Mouse (Mus musculus): ENCODE results near the gene Fads3.

Gene Fads3

GRCm38 (mm10) chr19:10021981-10022380 lies 19.4 kb upstream of the Fads3 start:
- no peak for DNase-seq (ENCODE audit: low spot score)

- DNase-seq (ENCODE audit: low spot score), result peak; percentile 57
These were observed 18.7 kb upstream of the Fads3 start for GRCm38 (mm10) chr19:10022414-10023303.

GRCm38 (mm10) chr19:10023304-10023758 lies 18.0 kb upstream of the Fads3 start:
- DNase-seq (ENCODE audit: low spot score), result no peak

GRCm38 (mm10) chr19:10025169-10025875 lies 16.0 kb upstream of the Fads3 start:
- DNase-seq (ENCODE audit: low spot score), result peak; percentile 87

GRCm38 (mm10) chr19:10029746-10030145 lies 11.6 kb upstream of the Fads3 start:
- DNase-seq (ENCODE audit: low spot score), result no peak

GRCm38 (mm10) chr19:10033211-10033973 lies 8.0 kb upstream of the Fads3 start:
- peak; percentile 49 for DNase-seq (ENCODE audit: low spot score)

- DNase-seq (ENCODE audit: low spot score), result no peak
These were observed 7.0 kb upstream of the Fads3 start for GRCm38 (mm10) chr19:10034356-10034755.

GRCm38 (mm10) chr19:10034785-10035447 lies 6.5 kb upstream of the Fads3 start:
- peak; percentile 80 for DNase-seq (ENCODE audit: low spot score)

GRCm38 (mm10) chr19:10037534-10037933 lies 3.8 kb upstream of the Fads3 start:
- no peak for DNase-seq (ENCODE audit: low spot score)

- DNase-seq (ENCODE audit: low spot score), result no peak
These were observed 3.0 kb upstream of the Fads3 start for GRCm38 (mm10) chr19:10038364-10038763.

- peak; percentile 56 for DNase-seq (ENCODE audit: low spot score)
These were observed 2.5 kb upstream of the Fads3 start for GRCm38 (mm10) chr19:10038910-10039309.

GRCm38 (mm10) chr19:10039615-10040014 lies 1.8 kb upstream of the Fads3 start:
- DNase-seq (ENCODE audit: low spot score), result no peak

- no peak for DNase-seq (ENCODE audit: low spot score)
These were observed 442 bp upstream of the Fads3 start for GRCm38 (mm10) chr19:10040866-10041387.

GRCm38 (mm10) chr19:10042232-10042631 lies 863 bp downstream of the Fads3 start:
- DNase-seq (ENCODE audit: low spot score), result no peak

- no peak for DNase-seq (ENCODE audit: low spot score)
These were observed 1.4 kb downstream of the Fads3 start for GRCm38 (mm10) chr19:10042816-10043215.

GRCm38 (mm10) chr19:10043643-10044042 lies 2.3 kb downstream of the Fads3 start:
- DNase-seq (ENCODE audit: low spot score), result no peak

- no peak for DNase-seq (ENCODE audit: low spot score)
These were observed 4.3 kb downstream of the Fads3 start for GRCm38 (mm10) chr19:10045707-10046106.

GRCm38 (mm10) chr19:10046346-10046745 lies 5.0 kb downstream of the Fads3 start:
- no peak for DNase-seq (ENCODE audit: low spot score)

GRCm38 (mm10) chr19:10046983-10047382 lies 5.6 kb downstream of the Fads3 start:
- DNase-seq (ENCODE audit: low spot score), result no peak

- no peak for DNase-seq (ENCODE audit: low spot score)
These were observed 8.2 kb downstream of the Fads3 start for GRCm38 (mm10) chr19:10049533-10049932.

- DNase-seq (ENCODE audit: low spot score), result no peak
These were observed 9.1 kb downstream of the Fads3 start for GRCm38 (mm10) chr19:10050438-10050837.

Measured in ovary, postnatal 36 days (tissue).